Mouse (Mus musculus): ENCODE results near the gene Gm21119. TPM values are rescaled to one million over a fixed set of nuclear protein-coding genes. Genes with fewer than 3 reads are reported as not detected.
"Not testable (repeated sequence)": the region's sequence is repeated elsewhere in the genome, so short reads cannot be mapped to it uniquely, and the experiment has no call there.

Gm21119 gene
- total RNA-seq, 1 experiment from 2014 or later: 1.0 TPM

- not testable (repeated sequence) for DNase-seq
Measured at GRCm38 (mm10) chr8:20678418-20678817, 63.7 kb downstream of the Gm21119 start.

Data from adrenal gland, postnatal 25 days (tissue).